9 mouse cellular contexts compared by ENCODE assay signal in the genomic region with DNA sequence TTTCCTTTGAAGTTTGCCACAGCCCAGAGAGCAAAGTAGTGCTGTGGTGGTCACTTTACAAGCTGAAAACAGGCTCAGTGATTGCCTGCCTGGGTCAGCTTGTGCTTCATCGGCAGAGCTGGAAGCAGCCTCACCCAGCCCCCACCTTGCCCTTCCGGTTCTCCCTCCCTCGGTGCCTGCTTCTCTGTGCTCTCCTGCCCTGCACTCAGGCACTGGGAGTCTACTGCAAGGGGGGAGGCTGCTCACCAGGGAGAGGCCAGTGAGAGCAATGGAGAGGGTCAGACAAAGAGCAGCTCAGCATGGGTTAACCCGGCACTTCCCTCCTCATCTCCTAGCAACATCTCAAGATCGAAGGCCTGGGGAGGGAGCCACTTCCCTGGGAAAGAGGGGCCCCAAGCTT. TPM values are rescaled to one million over a fixed set of nuclear protein-coding genes. Genes with fewer than 3 reads are reported as not detected.
DNase-seq lines count a peak whose midpoint lies in the region; ATAC-seq and TF ChIP-seq lines count a peak whose summit lies in the region.
"Had no signal": no experiment of that assay in that cellular context is flagged by ENCODE, and none has a peak within 500 bp of the region (broad histone marks: within the 10 kb centered on the region; RNA-seq: fewer than 3 reads in every experiment).

No protein-coding gene starts in this region.

- no peak for DNase-seq in kidney, adult 8-10 months
- DNase-seq in embryo, embryonic 10.5 days (ENCODE audit: low spot score), result peak; percentile 47
- DNase-seq in neural tube, embryonic 10.5 days (ENCODE audit: extremely low spot score, low spot score), result peak; percentile 42
- no peak for DNase-seq in gastrocnemius, postnatal 10 days
- no peak for DNase-seq in MN1 (ENCODE audit: low spot score)
- no peak for DNase-seq in layer of hippocampus, adult 2 months (ENCODE audit: low spot score in 2 of 2)
- DNase-seq: left cerebral cortex, postnatal 4 days had no signal

- peak; percentile 18; the same call in 1 of the 2 replicates for ATAC-seq in kidney, embryonic 16.5 days (ENCODE audit: low FRiP score, low TSS enrichment)
- ATAC-seq in intestine, postnatal 0 days, result no peak; the same call in 1 of the 2 replicates

- peak overlapping the region; percentile 40; the same call in 1 of the 2 replicates for H3K9ac ChIP-seq in kidney, embryonic 16.5 days (replicated peaks; ENCODE audit: low read length)
- peak overlapping the region; percentile 18; the same call in 1 of the 2 replicates for H3K9ac ChIP-seq in intestine, postnatal 0 days (ENCODE audit: low read depth, low read length)

- H3K4me2 ChIP-seq in kidney, embryonic 16.5 days (replicated peaks; ENCODE audit: low read depth, low read length), result peak overlapping the region; percentile 41
- peak overlapping the region; percentile 51 for H3K4me2 ChIP-seq in intestine, postnatal 0 days (replicated peaks; ENCODE audit: low read depth)

- 0 out of 2 replicates have a peak overlapping the region, but pooled peaks have one; percentile 7 for H3K4me3 ChIP-seq in kidney, embryonic 16.5 days (ENCODE audit: low read length)
- H3K4me3 ChIP-seq in intestine, postnatal 0 days (ENCODE audit: low read depth, low read length), result 0 out of 2 replicates have a peak overlapping the region, but pooled peaks have one; percentile 4
- H3K4me3 ChIP-seq in layer of hippocampus, adult 2 months, result no peak overlapping the region

- TF ChIP-seq CTCF in intestine, postnatal 0 days (IDR thresholded peaks at IDR 0.05; ENCODE audit: low read depth), result peak; percentile 8; the same call in 1 of the 2 replicates
- no peak for TF ChIP-seq CTCF in layer of hippocampus, adult 2 months (conservative IDR thresholded peaks at IDR 0.05)

- H3K4me1 ChIP-seq in kidney, embryonic 16.5 days (ENCODE audit: insufficient read depth, low read length), result peaks cover 48% of the 10 kb centered on the region
- no peaks in the 10 kb centered on the region; the same call in none of the 2 replicates for H3K4me1 ChIP-seq in intestine, postnatal 0 days (replicated peaks; ENCODE audit: control insufficient read depth, insufficient read depth, low read length)

- H3K27me3 ChIP-seq in kidney, embryonic 16.5 days (ENCODE audit: insufficient read depth, low read length), result no peaks in the 10 kb centered on the region
- H3K27me3 ChIP-seq in intestine, postnatal 0 days (replicated peaks; ENCODE audit: control insufficient read depth, insufficient read depth, low read length), result no peaks in the 10 kb centered on the region

- WGBS in kidney, embryonic 16.5 days, result 3% methylated on average over 5 of the region's 5 CpGs
- WGBS in intestine, postnatal 0 days, result 6% methylated on average over 5 of the region's 5 CpGs

- H3K27ac ChIP-seq in kidney, embryonic 16.5 days (ENCODE audit: low read length), result peak overlapping the region; percentile 65; the same call in 1 of the 2 replicates
- no peak overlapping the region for H3K27ac ChIP-seq in intestine, postnatal 0 days (ENCODE audit: low read depth, low read length)
- no peak overlapping the region for H3K27ac ChIP-seq in layer of hippocampus, adult 2 months

- H3K9me3 ChIP-seq in kidney, embryonic 16.5 days (ENCODE audit: low read length), result no peaks in the 10 kb centered on the region
- no peaks in the 10 kb centered on the region for H3K9me3 ChIP-seq in intestine, postnatal 0 days (ENCODE audit: control insufficient read depth)

- H3K36me3 ChIP-seq in kidney, embryonic 16.5 days (ENCODE audit: insufficient read depth, low read length), result no peaks in the 10 kb centered on the region
- no peaks in the 10 kb centered on the region for H3K36me3 ChIP-seq in intestine, postnatal 0 days (ENCODE audit: control insufficient read depth, insufficient read depth)

RNA-seq across cellular contexts. Expression of a gene that starts 2.2 kb away (rescaled TPM):
- polyA plus RNA-seq in kidney, embryonic 16.5 days (2015; fragmentation: Nextera tagmentation; extraction: Ambion mirVana), result 0.18 and 0.20 TPM in 2 replicates
- polyA plus RNA-seq in intestine, postnatal 0 days (2015; fragmentation: Nextera tagmentation; extraction: Ambion mirVana), result 0.44 and 0.80 TPM in 2 replicates
- 1 to 10 TPM; 1.4 to 3.7 TPM for total RNA-seq in gastrocnemius, postnatal 10 days (2021)
- total RNA-seq in layer of hippocampus, adult 2 months (2021), result under 1 TPM; 0.36 to 0.56 TPM

RNA-seq across cellular contexts. Expression of a gene that starts 2.9 kb away (rescaled TPM):
- 1.2 TPM in 2 replicates for polyA plus RNA-seq in kidney, embryonic 16.5 days (2015; fragmentation: Nextera tagmentation; extraction: Ambion mirVana)
- polyA plus RNA-seq in intestine, postnatal 0 days (2015; fragmentation: Nextera tagmentation; extraction: Ambion mirVana), result 0.73 and 1.1 TPM in 2 replicates
- total RNA-seq in gastrocnemius, postnatal 10 days (2021), result 1 to 10 TPM; 5.4 to 7.3 TPM
- total RNA-seq in layer of hippocampus, adult 2 months (2021), result 1 to 10 TPM in 1 of 2 experiments, under 1 TPM in 1; 0.95 to 1.4 TPM

RNA-seq across cellular contexts. Expression of a gene that starts 24.2 kb away (rescaled TPM):
- 11.8 and 12.6 TPM in 2 replicates for polyA plus RNA-seq in kidney, embryonic 16.5 days (2015; fragmentation: Nextera tagmentation; extraction: Ambion mirVana)
- 28.3 and 31.0 TPM in 2 replicates for polyA plus RNA-seq in intestine, postnatal 0 days (2015; fragmentation: Nextera tagmentation; extraction: Ambion mirVana)
- 1 to 10 TPM; 1.6 to 2.7 TPM for total RNA-seq in gastrocnemius, postnatal 10 days (2021)
- total RNA-seq in layer of hippocampus, adult 2 months (2021), result 100 to 1,000 TPM; 102 to 105 TPM

RNA-seq across cellular contexts. Expression of a gene that starts 27.9 kb away (rescaled TPM):
- 61.1 and 61.5 TPM in 2 replicates for polyA plus RNA-seq in kidney, embryonic 16.5 days (2015; fragmentation: Nextera tagmentation; extraction: Ambion mirVana)
- 65.1 and 67.4 TPM in 2 replicates for polyA plus RNA-seq in intestine, postnatal 0 days (2015; fragmentation: Nextera tagmentation; extraction: Ambion mirVana)
- 10 to 100 TPM; 14.7 to 15.0 TPM for total RNA-seq in gastrocnemius, postnatal 10 days (2021)
- total RNA-seq in layer of hippocampus, adult 2 months (2021), result 10 to 100 TPM; 42.3 to 45.4 TPM

RNA-seq across cellular contexts. Expression of a gene that starts 50.3 kb away (rescaled TPM):
- 102 and 113 TPM in 2 replicates for polyA plus RNA-seq in kidney, embryonic 16.5 days (2015; fragmentation: Nextera tagmentation; extraction: Ambion mirVana)
- 129 and 137 TPM in 2 replicates for polyA plus RNA-seq in intestine, postnatal 0 days (2015; fragmentation: Nextera tagmentation; extraction: Ambion mirVana)
- total RNA-seq in gastrocnemius, postnatal 10 days (2021), result 10 to 100 TPM; 27.1 to 39.5 TPM
- total RNA-seq in layer of hippocampus, adult 2 months (2021), result 100 to 1,000 TPM; 186 to 201 TPM

Comparison
In these comparisons a context has a peak if more than half of its experiments do, and no peak if none do; other contexts are left out.
1. DNase-seq: peak in embryo, embryonic 10.5 days (single experiment) and neural tube, embryonic 10.5 days (single experiment); none in kidney, adult 8-10 months (0 of 2), gastrocnemius, postnatal 10 days (single experiment), MN1 (single experiment) and layer of hippocampus, adult 2 months (0 of 2).
2. RNA of a gene that starts 24.2 kb away (total RNA-seq): 102 to 105 TPM in layer of hippocampus, adult 2 months; 1.6 to 2.7 TPM in gastrocnemius, postnatal 10 days; every median in the first group is over 10 times any median in the second.